Mouse (Mus musculus) hindbrain, embryonic 14.5 days (tissue): Measurements from ENCODE around the gene Gjb3. TPM values are rescaled to one million over a fixed set of nuclear protein-coding genes. Genes with fewer than 3 reads are reported as not detected.

Experiments
- ATAC-seq: fragments of 200-750 bp; cut with Nextera tagmentation; 2 replicates; pipeline ENCODE4 v1.8.0; 2017; ENCODE audit warnings: moderate number of reproducible peaks, mild to moderate bottlenecking, moderate TSS enrichment, moderate library complexity; ENCODE audit not compliant: low FRiP score
- DNase-seq: peaks from one replicate; pipeline ENCODE4 v3.0.0-alpha.2; 2015; ENCODE audit warnings: low spot score
- H3K27ac ChIP-seq: fragments of 300-500 bp; sonication (generic); 2 replicates; pipeline ENCODE4 v1.5.1; 2014; ENCODE audit warnings: mild to moderate bottlenecking, moderate library complexity
- H3K27me3 ChIP-seq: fragments of 300-500 bp; sonication (generic); 2 replicates; pipeline ENCODE4 v1.6.1; 2014; ENCODE audit warnings: mild to moderate bottlenecking, low read length, mixed read lengths; ENCODE audit not compliant: control insufficient read depth, insufficient read depth
- H3K36me3 ChIP-seq: fragments of 300-500 bp; sonication (generic); replicated peaks from 2 replicates; pipeline ENCODE4 v1.6.1; 2014; ENCODE audit not compliant: control insufficient read depth, insufficient read depth
- H3K4me1 ChIP-seq: fragments of 300-500 bp; sonication (generic); replicated peaks from 2 replicates; pipeline ENCODE4 v1.6.1; 2014; ENCODE audit warnings: antibody characterized with exemption, low read length, mixed read lengths; ENCODE audit not compliant: control insufficient read depth, insufficient read depth
- H3K4me2 ChIP-seq: fragments of 300-500 bp; sonication (generic); replicated peaks from 2 replicates; pipeline ENCODE4 v1.6.1; 2014; ENCODE audit warnings: mild to moderate bottlenecking, moderate library complexity
- H3K4me3 ChIP-seq: fragments of 300-500 bp; sonication (generic); replicated peaks from 2 replicates; pipeline ENCODE4 v1.5.1; 2014; ENCODE audit warnings: mild to moderate bottlenecking, low read length
- H3K9ac ChIP-seq: fragments of 300-500 bp; sonication (generic); 2 replicates; pipeline ENCODE4 v1.6.1; 2014
- H3K9me3 ChIP-seq: fragments of 300-500 bp; sonication (generic); 2 replicates; pipeline ENCODE4 v1.6.1; 2016; ENCODE audit warnings: low read length; ENCODE audit not compliant: control insufficient read depth
- WGBS: fragments of 180-500 bp; shearing (Covaris S2); extraction: QIAGEN DNeasy Blood & Tissue Kit; methylation state at CpG from one replicate; pipeline ENCODE4 v1.1.7; 2014; 5-methylcytosine and 5-hydroxymethylcytosine counted together
- polyA plus RNA-seq: library from polyadenylated mRNA; unstranded; fragments of >200 nt; fragmentation: Nextera tagmentation; extraction: Ambion mirVana; gene quantifications from 2 replicates; pipeline ENCODE4 v1.2.1, GENCODE M21; 2014

The Gjb3 gene
- polyA plus RNA-seq, 1 experiment from 2014 or later, result not detected

DNA sequence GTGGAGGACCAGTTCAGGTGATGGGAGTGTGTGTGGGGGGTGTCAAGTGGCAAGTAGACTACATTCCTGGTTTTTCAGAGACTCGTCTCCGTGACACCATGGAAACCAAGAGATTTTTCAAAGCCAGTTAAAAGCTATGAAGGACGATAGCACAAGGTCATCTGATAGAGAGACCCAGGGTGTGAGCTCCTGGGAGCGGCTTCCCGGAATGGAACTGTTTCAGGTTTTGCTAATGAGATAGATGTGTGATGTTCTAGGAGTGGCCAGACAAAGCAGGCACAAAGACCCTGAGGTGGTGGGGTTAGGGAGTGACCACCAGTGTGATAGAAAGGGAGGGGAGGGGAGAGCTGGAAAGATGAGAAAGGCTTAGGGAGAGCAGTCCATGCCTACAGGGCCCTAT lies 14.4 kb upstream of the Gjb3 start:
- Histone ChIP-seq H3K36me3 (no peaks in the 10 kb centered on the region), H3K4me2 (no peak overlapping the region), H3K9ac (no peak overlapping the region), H3K4me3 (no peak overlapping the region), H3K9me3 (no peaks in the 10 kb centered on the region), H3K27ac (no peak overlapping the region), H3K27me3 (no peaks in the 10 kb centered on the region), H3K4me1 (no peaks in the 10 kb centered on the region)
- 80% methylated on average over 5 of the region's 5 CpGs for WGBS
- DNase-seq (no peak), ATAC-seq (no peak)

DNA sequence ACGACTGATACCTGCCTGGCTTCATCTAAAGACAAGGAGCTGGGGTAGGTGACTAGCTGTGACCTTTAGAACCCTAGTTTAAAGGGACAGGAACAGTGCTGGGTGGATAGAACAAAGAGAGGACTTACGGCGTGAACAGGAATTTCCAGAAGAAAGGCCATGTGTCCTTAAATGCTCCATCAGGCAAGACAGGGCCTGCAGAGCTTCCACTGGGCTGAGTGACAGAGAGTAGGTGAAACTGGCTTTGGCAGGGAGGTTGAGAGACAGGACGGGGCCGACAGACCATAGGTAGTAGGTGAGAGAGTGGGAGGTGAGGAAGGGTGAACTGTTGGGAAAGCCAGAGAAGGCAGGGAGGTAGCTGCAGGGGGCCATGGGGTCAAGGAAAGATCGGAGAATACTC lies 10.7 kb upstream of the Gjb3 start:
- Histone ChIP-seq H3K27ac (no peak overlapping the region), H3K9me3 (no peaks in the 10 kb centered on the region), H3K36me3 (no peaks in the 10 kb centered on the region), H3K4me1 (no peaks in the 10 kb centered on the region), H3K27me3 (no peaks in the 10 kb centered on the region), H3K4me3 (no peak overlapping the region), H3K4me2 (no peak overlapping the region), H3K9ac (no peak overlapping the region)
- 69% methylated on average over 6 of the region's 6 CpGs for WGBS
- DNase-seq, result no peak
- ATAC-seq, result no peak

DNA sequence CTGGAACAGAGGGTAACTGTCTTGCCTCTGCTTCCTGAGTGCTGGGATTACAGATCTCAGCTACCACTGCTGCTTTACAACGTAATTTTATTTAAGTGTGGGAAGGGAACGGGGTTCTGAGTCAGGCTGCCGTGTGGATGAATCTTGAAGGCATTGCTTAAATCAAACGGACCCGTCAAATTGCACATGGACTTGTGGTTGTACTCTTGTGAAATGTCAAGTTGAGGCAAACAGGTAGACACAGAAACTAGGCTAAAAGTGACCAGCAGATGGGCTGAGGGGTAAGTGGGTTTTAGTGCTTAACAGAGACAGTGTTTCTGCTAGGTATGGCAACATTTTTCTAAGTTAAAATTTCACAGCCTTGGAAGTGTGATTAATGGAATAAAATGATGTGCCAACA lies 7.0 kb upstream of the Gjb3 start:
- no peak for DNase-seq
- Histone ChIP-seq H3K4me1 (no peaks in the 10 kb centered on the region), H3K9me3 (no peaks in the 10 kb centered on the region), H3K27ac (no peak overlapping the region), H3K9ac (no peak overlapping the region), H3K4me2 (no peak overlapping the region), H3K27me3 (peaks cover under 1% of the 10 kb centered on the region; the same call in 1 of the 2 replicates), H3K4me3 (no peak overlapping the region), H3K36me3 (no peaks in the 10 kb centered on the region)
- no peak for ATAC-seq
- WGBS, result 90% methylated on average over 5 of the region's 5 CpGs

DNA sequence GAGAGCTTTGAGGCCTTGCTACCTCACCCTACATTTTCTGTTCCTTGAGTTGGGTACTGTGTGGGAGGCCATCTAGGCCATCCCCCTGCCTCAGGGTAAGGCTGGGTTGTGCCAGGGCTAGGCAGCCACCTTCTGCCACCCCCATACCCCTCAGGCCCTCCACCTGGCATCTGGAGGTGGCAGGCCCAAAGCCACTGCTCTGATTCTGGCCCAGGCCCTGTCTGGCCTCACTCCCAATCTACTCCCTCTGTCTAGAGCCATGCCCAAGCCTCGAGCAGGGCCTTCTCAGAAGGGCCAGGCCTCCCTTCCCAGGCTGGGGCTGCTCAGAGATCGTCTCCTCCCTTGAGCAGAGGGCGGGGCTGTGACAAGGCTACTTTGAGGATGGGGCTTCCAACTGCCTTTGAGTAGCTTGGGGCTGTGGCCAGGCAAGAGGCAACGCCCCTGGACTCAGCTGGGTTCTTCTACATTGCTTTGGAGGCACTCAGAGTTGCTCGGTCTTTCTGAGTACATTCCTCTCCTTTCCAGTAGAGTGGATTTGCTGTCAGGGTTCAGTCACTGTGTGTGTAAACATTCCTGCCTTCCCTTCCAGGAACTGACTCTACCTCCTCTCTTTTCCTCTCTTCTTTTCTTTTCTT lies 4.3 kb upstream of the Gjb3 start:
- Histone ChIP-seq H3K9ac (no peak overlapping the region), H3K9me3 (no peaks in the 10 kb centered on the region), H3K4me2 (no peak overlapping the region), H3K4me3 (no peak overlapping the region), H3K36me3 (no peaks in the 10 kb centered on the region), H3K27me3 (peaks cover 27% of the 10 kb centered on the region), H3K27ac (no peak overlapping the region), H3K4me1 (peaks cover 7% of the 10 kb centered on the region; the same call in 1 of the 2 replicates)
- ATAC-seq (no peak), DNase-seq (no peak)
- WGBS, result 39% methylated on average over 5 of the region's 5 CpGs

GRCm38 (mm10) chr4:127331171-127331570 lies 527 bp upstream of the Gjb3 start:
- 17% methylated on average over 13 of the region's 13 CpGs for WGBS
- H3K9me3 ChIP-seq, result no peaks in the 10 kb centered on the region
- H3K27me3 ChIP-seq, result peaks cover 38% of the 10 kb centered on the region
- peaks cover 13% of the 10 kb centered on the region; the same call in 1 of the 2 replicates for H3K4me1 ChIP-seq
- H3K27ac ChIP-seq, result no peak overlapping the region
- H3K9ac ChIP-seq, result no peak overlapping the region
- no peak for ATAC-seq
- no peaks in the 10 kb centered on the region for H3K36me3 ChIP-seq
- H3K4me3 ChIP-seq, result no peak overlapping the region
- no peak for DNase-seq
- no peak overlapping the region for H3K4me2 ChIP-seq

- whole genome bisulfite sequencing, result 3% methylated on average over 13 of the region's 13 CpGs
- Histone ChIP-seq H3K4me3 (peak overlapping the region; percentile 22), H3K4me2 (peak overlapping the region; percentile 50), H3K9ac (no peak overlapping the region), H3K4me1 (peaks cover 13% of the 10 kb centered on the region; the same call in 1 of the 2 replicates), H3K36me3 (no peaks in the 10 kb centered on the region), H3K9me3 (no peaks in the 10 kb centered on the region), H3K27me3 (peaks cover 38% of the 10 kb centered on the region), H3K27ac (no peak overlapping the region)
- ATAC-seq (no peak), DNase-seq (no peak)
These were observed 893 bp downstream of the Gjb3 start for GRCm38 (mm10) chr4:127329751-127330150.

DNA sequence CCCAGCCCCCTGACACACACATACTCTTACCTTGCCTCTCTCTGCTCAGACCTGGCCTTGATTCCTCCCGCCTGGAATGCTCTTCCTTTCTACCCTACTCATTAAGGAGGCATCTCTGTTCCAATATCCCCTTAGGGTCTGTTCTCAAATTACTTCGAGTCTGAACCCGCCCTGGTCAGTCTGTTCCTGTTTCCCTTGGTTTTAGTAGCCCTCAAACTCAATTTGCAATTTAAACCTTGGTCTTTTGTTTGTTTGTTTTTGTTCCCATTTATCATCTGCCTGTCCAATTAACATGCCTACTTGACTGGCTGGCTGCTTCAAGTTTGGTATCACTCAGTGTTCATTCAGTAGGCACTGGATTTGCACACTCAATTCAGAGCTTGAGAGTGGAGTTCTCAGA lies 1.6 kb downstream of the Gjb3 start:
- 15% methylated on average over 3 of the region's 3 CpGs for WGBS
- no peak overlapping the region for H3K9ac ChIP-seq
- ATAC-seq (no peak), DNase-seq (no peak)
- peaks cover 38% of the 10 kb centered on the region for H3K27me3 ChIP-seq
- no peak overlapping the region for H3K4me2 ChIP-seq
- no peaks in the 10 kb centered on the region for H3K9me3 ChIP-seq
- no peak overlapping the region for H3K27ac ChIP-seq
- no peak overlapping the region for H3K4me3 ChIP-seq
- peaks cover 13% of the 10 kb centered on the region; the same call in 1 of the 2 replicates for H3K4me1 ChIP-seq
- no peaks in the 10 kb centered on the region for H3K36me3 ChIP-seq

DNA sequence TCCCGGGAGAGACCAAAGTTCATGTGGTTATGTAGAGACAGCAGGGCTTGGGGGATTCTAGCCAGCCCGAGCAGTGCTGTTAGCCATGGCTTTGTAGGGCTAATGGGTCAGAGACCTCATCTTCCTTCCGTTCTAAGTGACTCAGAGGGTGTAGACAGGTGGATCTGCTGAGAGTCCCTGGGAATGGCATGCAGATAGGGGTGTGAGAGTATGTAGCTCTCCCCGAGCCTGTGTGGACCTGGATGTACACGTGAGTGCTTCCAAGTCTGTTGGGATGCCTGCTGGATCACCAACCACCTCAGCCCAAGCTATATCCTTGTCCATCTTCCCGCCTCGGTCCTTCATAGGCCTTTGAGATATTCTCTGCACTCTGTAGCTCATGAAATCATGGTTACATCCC lies 2.3 kb downstream of the Gjb3 start:
- ATAC-seq, result no peak
- H3K4me1 ChIP-seq, result peaks cover 13% of the 10 kb centered on the region; the same call in 1 of the 2 replicates
- peaks cover 38% of the 10 kb centered on the region for H3K27me3 ChIP-seq

GRCm38 (mm10) chr4:127327749-127328148 lies 2.9 kb downstream of the Gjb3 start:
- H3K27me3 ChIP-seq, result peaks cover 38% of the 10 kb centered on the region

More for the DNA sequence above, 2.3 kb downstream of the Gjb3 start:
- Histone ChIP-seq H3K9ac (no peak overlapping the region), H3K4me2 (no peak overlapping the region), H3K36me3 (no peaks in the 10 kb centered on the region), H3K27ac (no peak overlapping the region), H3K4me3 (no peak overlapping the region), H3K9me3 (no peaks in the 10 kb centered on the region)
- WGBS, result 73% methylated on average over 7 of the region's 7 CpGs
- DNase-seq, result no peak

DNA sequence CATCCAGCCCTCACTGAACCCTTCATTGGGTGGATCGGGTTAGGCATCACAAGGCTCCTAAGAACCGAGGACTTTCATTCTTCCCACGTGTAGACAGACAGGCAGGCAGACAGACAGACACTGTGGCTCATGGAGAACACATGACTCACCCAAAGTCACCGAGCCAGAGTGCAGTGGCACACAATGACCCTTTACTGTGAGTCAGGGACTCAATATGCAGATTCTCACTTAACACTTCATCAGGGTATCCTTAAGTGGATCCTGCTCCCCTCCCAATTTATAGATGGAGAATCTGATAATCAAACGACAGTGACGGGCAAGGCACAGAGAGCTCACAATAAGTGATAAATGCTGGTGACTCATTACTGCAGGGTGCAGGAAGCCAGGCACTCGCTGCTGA lies 3.4 kb downstream of the Gjb3 start:
- no peak overlapping the region for H3K4me2 ChIP-seq
- no peak overlapping the region for H3K27ac ChIP-seq
- H3K9me3 ChIP-seq, result no peaks in the 10 kb centered on the region
- no peak overlapping the region for H3K9ac ChIP-seq
- WGBS, result 66% methylated on average over 7 of the region's 7 CpGs
- no peaks in the 10 kb centered on the region for H3K36me3 ChIP-seq
- DNase-seq, result no peak
- H3K27me3 ChIP-seq, result peaks cover 34% of the 10 kb centered on the region
- no peak for ATAC-seq
- H3K4me3 ChIP-seq, result no peak overlapping the region
- peaks cover 13% of the 10 kb centered on the region; the same call in 1 of the 2 replicates for H3K4me1 ChIP-seq

More at GRCm38 (mm10) chr4:127327749-127328148, 2.9 kb downstream of the Gjb3 start:
- Histone ChIP-seq H3K36me3 (no peaks in the 10 kb centered on the region), H3K4me2 (no peak overlapping the region), H3K27ac (no peak overlapping the region), H3K9me3 (no peaks in the 10 kb centered on the region), H3K4me1 (peaks cover 13% of the 10 kb centered on the region; the same call in 1 of the 2 replicates), H3K4me3 (no peak overlapping the region), H3K9ac (no peak overlapping the region)
- no peak for ATAC-seq
- 76% methylated on average over 6 of the region's 6 CpGs for WGBS
- DNase-seq, result no peak
